Mouse (Mus musculus) thymus, adult 2 months (tissue): ENCODE measurements around the gene Ppp1r8.

ENCODE experiments used
- CTCF ChIP-seq: fragments of 200-500 bp; IDR thresholded peaks from 2 replicates; pipeline ENCODE4 v1.5.1; 2012; ENCODE audit warnings: mild to moderate bottlenecking, control low read depth, low read length, moderate library complexity, borderline replicate concordance; ENCODE audit not compliant: control insufficient read depth, poor library complexity, insufficient read depth; ENCODE audit errors: extremely low read depth
- POLR2A ChIP-seq: fragments of 200-500 bp; IDR thresholded peaks from 2 replicates; pipeline ENCODE4 v1.6.1; 2012; ENCODE audit warnings: mild to moderate bottlenecking, low read length, control low read depth, moderate library complexity; ENCODE audit not compliant: control insufficient read depth, poor library complexity, insufficient read depth; ENCODE audit errors: extremely low read depth

DNA sequence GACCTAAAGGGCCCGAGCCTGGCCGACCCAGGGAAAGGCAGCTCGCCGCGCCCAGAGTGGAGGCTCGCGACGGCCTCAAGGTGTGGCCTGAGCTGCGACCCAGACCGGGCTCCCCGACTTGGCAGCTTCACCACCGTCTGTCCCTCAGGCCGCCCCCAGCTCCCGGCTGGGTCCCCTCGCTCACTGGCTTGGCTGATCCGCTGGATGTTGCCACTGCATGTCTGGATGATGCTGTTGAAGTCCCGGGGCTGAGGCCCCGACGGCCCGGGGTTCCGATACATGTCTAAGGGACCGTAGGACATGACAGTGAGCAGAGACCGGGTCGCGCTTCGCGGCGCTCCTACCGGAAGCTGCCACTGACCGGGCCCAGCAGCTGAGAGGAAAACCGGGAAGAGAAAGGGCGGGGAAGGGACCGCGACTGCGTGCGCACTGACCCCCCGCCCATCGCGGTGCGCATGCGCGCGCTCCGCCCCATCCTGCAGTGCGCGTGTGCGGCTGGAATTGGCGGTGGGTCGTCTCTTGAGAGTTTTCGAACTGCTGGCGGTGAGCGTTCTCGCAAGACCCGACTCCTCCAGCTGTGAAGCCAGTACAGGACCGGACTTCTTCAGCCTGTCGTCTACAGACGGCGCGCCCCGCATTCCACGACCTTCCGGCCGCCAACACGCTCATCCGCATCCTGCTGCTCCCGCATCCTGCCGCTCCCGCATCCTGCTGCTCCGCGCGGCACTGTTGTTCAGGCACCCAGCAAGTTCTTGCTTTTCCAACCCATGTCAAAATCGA is 41.3 kb upstream of the Ppp1r8 start, which contains the start of gene Stx12:
- TF ChIP-seq CTCF = no peak
- TF ChIP-seq POLR2A = peak; percentile 37; the same call in 1 of the 2 replicates
